Mouse (Mus musculus) C2C12 (cell line): ENCODE measurements around the gene Fut11.

Experiments
- CEBPB ChIP-seq: IDR thresholded peaks from one replicate; pipeline ENCODE4 v1.6.1; 2011; ENCODE audit warnings: low read depth, mild to moderate bottlenecking, control low read depth, moderate library complexity
- CTCF ChIP-seq: IDR thresholded peaks from one replicate; pipeline ENCODE4 v1.5.1; 2011; ENCODE audit not compliant: control insufficient read depth, insufficient read depth, insufficient read length
- FOSL1 ChIP-seq: IDR thresholded peaks from one replicate; pipeline ENCODE4 v1.8.0; 2011; ENCODE audit warnings: mild to moderate bottlenecking, low read length; ENCODE audit not compliant: poor library complexity, insufficient read depth, severe bottlenecking
- MAX ChIP-seq: IDR thresholded peaks from one replicate; pipeline ENCODE4 v1.6.1; 2011; ENCODE audit warnings: mild to moderate bottlenecking, control low read depth
- MYOD1 ChIP-seq: IDR thresholded peaks from one replicate; pipeline ENCODE4 v1.6.1; 2011; ENCODE audit warnings: low read depth; ENCODE audit not compliant: control insufficient read depth, insufficient read length
- MYOG ChIP-seq: IDR thresholded peaks from one replicate; pipeline ENCODE4 v1.6.1; 2011; ENCODE audit not compliant: control insufficient read depth, insufficient read length; ENCODE audit errors: extremely low read depth
- USF1 ChIP-seq: IDR thresholded peaks from one replicate; pipeline ENCODE4 v1.6.1; 2011; ENCODE audit warnings: low read depth, mild to moderate bottlenecking, control low read depth, moderate library complexity

GRCm38 (mm10) chr14:20749494-20750051, 54.8 kb downstream of the Fut11 start:
- TF ChIP-seq CTCF: no peak
- no peak for TF ChIP-seq FOSL1
- no peak for TF ChIP-seq CEBPB
- TF ChIP-seq MAX: no peak
- TF ChIP-seq MYOD1: no peak
- TF ChIP-seq USF1: no peak
- no peak for TF ChIP-seq MYOG
